7 mouse cellular contexts compared by ENCODE assay signal in genomic region chr14:75829817-75830216, GRCm38 (mm10). TPM values are rescaled to one million over a fixed set of nuclear protein-coding genes. Genes with fewer than 3 reads are reported as not detected.
A peak's percentile ranks its signal among the peaks of the same experiment; 100 is the strongest.
DNase-seq lines count a peak whose midpoint lies in the region; ATAC-seq and TF ChIP-seq lines count a peak whose summit lies in the region.
"Not testable (repeated sequence)": the region's sequence is repeated elsewhere in the genome, so short reads cannot be mapped to it uniquely, and the experiment has no call there.

No protein-coding gene starts in this region.

- not testable (repeated sequence) for H3K27me3 ChIP-seq in MEL (ENCODE audit: control insufficient read depth in 1 of 2, insufficient read depth in 2 of 2, low read length in 2 of 2); forebrain, postnatal 0 days (ENCODE audit: insufficient read depth, low read length); heart, embryonic 15.5 days; hindbrain, postnatal 0 days (ENCODE audit: insufficient read depth, low read length)
- H3K27me3 ChIP-seq in liver, embryonic 13.5 days = peaks cover 25% of the 10 kb centered on the region
- peaks cover 10% of the 10 kb centered on the region; the same call in 1 of the 2 replicates for H3K27me3 ChIP-seq in midbrain, embryonic 15.5 days (replicated peaks)

- TF ChIP-seq POLR2A in MEL (IDR thresholded peaks at IDR 0.05; ENCODE audit: control insufficient read depth in 1 of 2, insufficient read depth in 1 of 2, low read depth in 1 of 2, low read length in 2 of 2, poor library complexity in 1 of 2); embryonic fibroblast, embryonic 13.5 days (IDR thresholded peaks at IDR 0.05; ENCODE audit: low read depth, low read length): not testable (repeated sequence)

- 46% methylated on average over 14 of the region's 14 CpGs for WGBS in forebrain, postnatal 0 days
- WGBS in heart, embryonic 15.5 days = 60% methylated on average over 14 of the region's 14 CpGs
- 65% methylated on average over 14 of the region's 14 CpGs for WGBS in hindbrain, postnatal 0 days
- 58% methylated on average over 14 of the region's 14 CpGs for WGBS in liver, embryonic 13.5 days (ENCODE audit: insufficient replicate concordance)
- WGBS in midbrain, embryonic 15.5 days = 68% methylated on average over 14 of the region's 14 CpGs

- not testable (repeated sequence) for TF ChIP-seq EP300 in MEL (IDR thresholded peaks at IDR 0.05; ENCODE audit: low read depth in 1 of 2, low read length in 2 of 2)

- peak overlapping the region; percentile 74; the same call in 1 of the 2 replicates for H3K4me2 ChIP-seq in forebrain, postnatal 0 days (ENCODE audit: low read depth)
- H3K4me2 ChIP-seq in heart, embryonic 15.5 days = peak overlapping the region; percentile 67; the same call in 1 of the 2 replicates
- not testable (repeated sequence) for H3K4me2 ChIP-seq in hindbrain, postnatal 0 days (ENCODE audit: low read depth, low read length)
- peak overlapping the region; percentile 78 for H3K4me2 ChIP-seq in liver, embryonic 13.5 days
- peak overlapping the region; percentile 67; the same call in 1 of the 2 replicates for H3K4me2 ChIP-seq in midbrain, embryonic 15.5 days

- peak overlapping the region; percentile 42 to 56 for H3K4me3 ChIP-seq in MEL (ENCODE audit: control insufficient read depth in 1 of 2, insufficient read depth in 1 of 2, low read depth in 2 of 2, low read length in 2 of 2)
- H3K4me3 ChIP-seq in embryonic fibroblast, embryonic 13.5 days (ENCODE audit: insufficient read depth, low read length); forebrain, postnatal 0 days (ENCODE audit: low read depth, low read length); heart, embryonic 15.5 days; hindbrain, postnatal 0 days (ENCODE audit: low read length); midbrain, embryonic 15.5 days: not testable (repeated sequence)
- H3K4me3 ChIP-seq in liver, embryonic 13.5 days (replicated peaks) = 0 out of 2 replicates have a peak overlapping the region, but pooled peaks have one; percentile 54

- H3K27ac ChIP-seq in MEL (ENCODE audit: control insufficient read depth, low read depth, low read length) = peak overlapping the region; percentile 44
- peak overlapping the region; percentile 97 for H3K27ac ChIP-seq in embryonic fibroblast, embryonic 13.5 days (ENCODE audit: insufficient read depth, low read length)
- H3K27ac ChIP-seq in forebrain, postnatal 0 days (ENCODE audit: low read depth, low read length); liver, embryonic 13.5 days; midbrain, embryonic 15.5 days: not testable (repeated sequence)
- H3K27ac ChIP-seq in heart, embryonic 15.5 days = peak overlapping the region; percentile 59; the same call in 1 of the 2 replicates
- H3K27ac ChIP-seq in hindbrain, postnatal 0 days = peak overlapping the region; percentile 41; the same call in 1 of the 2 replicates

- not testable (repeated sequence) for TF ChIP-seq CTCF in MEL (IDR thresholded peaks at IDR 0.05 in 2 of 3, conservative IDR thresholded peaks at IDR 0.05 in 1 of 3; ENCODE audit: control insufficient read depth in 1 of 3, insufficient read depth in 1 of 3, low read depth in 2 of 3, low read length in 3 of 3, poor library complexity in 1 of 3, severe bottlenecking in 1 of 3); embryonic fibroblast, embryonic 13.5 days (IDR thresholded peaks at IDR 0.05; ENCODE audit: borderline replicate concordance, insufficient read depth, low read length); forebrain, postnatal 0 days (IDR thresholded peaks at IDR 0.05; ENCODE audit: low read depth); hindbrain, postnatal 0 days (IDR thresholded peaks at IDR 0.05; ENCODE audit: low read depth)

- H3K9ac ChIP-seq in MEL (ENCODE audit: control insufficient read depth, low read depth, low read length, poor library complexity, severe bottlenecking) = peak overlapping the region; percentile 50
- H3K9ac ChIP-seq in forebrain, postnatal 0 days; heart, embryonic 15.5 days; hindbrain, postnatal 0 days (replicated peaks; ENCODE audit: low read length); liver, embryonic 13.5 days; midbrain, embryonic 15.5 days: not testable (repeated sequence)

- peak; percentile 50 for DNase-seq in MEL (ENCODE audit: low read depth, low spot score)
- not testable (repeated sequence) for DNase-seq in forebrain, postnatal 0 days; hindbrain, postnatal 0 days (ENCODE audit: low spot score); liver, embryonic 13.5 days

- not testable (repeated sequence) for H3K9me3 ChIP-seq in MEL (replicated peaks; ENCODE audit: insufficient read depth, low read length); forebrain, postnatal 0 days (ENCODE audit: low read length); heart, embryonic 15.5 days (replicated peaks); hindbrain, postnatal 0 days (ENCODE audit: low read length); liver, embryonic 13.5 days (replicated peaks); midbrain, embryonic 15.5 days

- H3K36me3 ChIP-seq in MEL (ENCODE audit: control insufficient read depth in 1 of 2, insufficient read depth in 2 of 2, low read length in 2 of 2) = peaks cover 0 to 13% of the 10 kb centered on the region in 2 experiments; a peak in 2 of 4 replicates
- not testable (repeated sequence) for H3K36me3 ChIP-seq in forebrain, postnatal 0 days (ENCODE audit: insufficient read depth); heart, embryonic 15.5 days; hindbrain, postnatal 0 days (ENCODE audit: insufficient read depth, low read length); liver, embryonic 13.5 days; midbrain, embryonic 15.5 days (replicated peaks)

- not testable (repeated sequence) for TF ChIP-seq RAD21 in MEL (IDR thresholded peaks at IDR 0.05; ENCODE audit: low read depth, low read length)

- H3K4me1 ChIP-seq in MEL (ENCODE audit: control insufficient read depth in 1 of 2, insufficient read depth in 2 of 2, low read length in 2 of 2) = peaks cover 5 to 23% of the 10 kb centered on the region in 2 experiments; a peak in 3 of 4 replicates
- not testable (repeated sequence) for H3K4me1 ChIP-seq in embryonic fibroblast, embryonic 13.5 days (ENCODE audit: control insufficient read depth, insufficient read depth, low read length)
- H3K4me1 ChIP-seq in forebrain, postnatal 0 days (ENCODE audit: insufficient read depth) = peaks cover 14% of the 10 kb centered on the region
- H3K4me1 ChIP-seq in heart, embryonic 15.5 days (replicated peaks) = peaks cover 23% of the 10 kb centered on the region
- peaks cover 11% of the 10 kb centered on the region for H3K4me1 ChIP-seq in hindbrain, postnatal 0 days (ENCODE audit: insufficient read depth, low read length)
- peaks cover 55% of the 10 kb centered on the region for H3K4me1 ChIP-seq in liver, embryonic 13.5 days (replicated peaks)
- peaks cover 20% of the 10 kb centered on the region for H3K4me1 ChIP-seq in midbrain, embryonic 15.5 days

- not testable (repeated sequence) for ATAC-seq in forebrain, postnatal 0 days; heart, embryonic 15.5 days (replicated peaks; ENCODE audit: insufficient number of reproducible peaks, insufficient read depth, low FRiP score, low read depth); hindbrain, postnatal 0 days; liver, embryonic 13.5 days (ENCODE audit: low read depth); midbrain, embryonic 15.5 days (replicated peaks)

- H3K79me2 ChIP-seq in MEL (ENCODE audit: control insufficient read depth, insufficient read depth, low read length, poor library complexity) = not testable (repeated sequence)

RNA-seq across cellular contexts. Expression of gene Tpt1, which starts 15.1 kb away (rescaled TPM):
- 652 and 695 TPM in 2 replicates for total RNA-seq in MEL (2012; rRNA removed)
- polyA plus RNA-seq in MEL (2012; ENCODE audit: insufficient read depth in 1 of 2, insufficient read length in 2 of 2, low read depth in 1 of 2, low replicate concordance in 2 of 2, missing spikeins in 1 of 2) = 1,000 to 10,000 TPM in 1 of 2 experiments, 100 to 1,000 TPM in 1; 817 to 1,342 TPM
- 3,843 and 4,417 TPM in 2 replicates for polyA plus RNA-seq in embryonic fibroblast, embryonic 13.5 days (2011; ENCODE audit: insufficient read length, low read depth, missing spikeins)
- 738 and 1,020 TPM in 2 replicates for total RNA-seq in forebrain, postnatal 0 days (2014; rRNA removed)
- 708 and 819 TPM in 2 replicates for polyA plus RNA-seq in forebrain, postnatal 0 days (2015; fragmentation: Nextera tagmentation; extraction: Ambion mirVana)
- polyA plus RNA-seq in heart, embryonic 15.5 days (2015; fragmentation: Nextera tagmentation; extraction: Ambion mirVana) = 751 and 926 TPM in 2 replicates
- 377 and 433 TPM in 2 replicates for total RNA-seq in hindbrain, postnatal 0 days (2014; rRNA removed)
- 731 and 750 TPM in 2 replicates for polyA plus RNA-seq in hindbrain, postnatal 0 days (2015; fragmentation: Nextera tagmentation; extraction: Ambion mirVana)
- polyA plus RNA-seq in liver, embryonic 13.5 days (2015; fragmentation: Nextera tagmentation; extraction: Ambion mirVana) = 680 and 730 TPM in 2 replicates
- 613 and 619 TPM in 2 replicates for polyA plus RNA-seq in midbrain, embryonic 15.5 days (2015; fragmentation: Nextera tagmentation; extraction: Ambion mirVana)

RNA-seq across cellular contexts. Expression of gene Slc25a30, which starts 43.0 kb away (rescaled TPM):
- 20.3 and 25.9 TPM in 2 replicates for total RNA-seq in MEL (2012; rRNA removed)
- polyA plus RNA-seq in MEL (2012; ENCODE audit: insufficient read depth in 1 of 2, insufficient read length in 2 of 2, low read depth in 1 of 2, low replicate concordance in 2 of 2, missing spikeins in 1 of 2) = 10 to 100 TPM in 1 of 2 experiments, not detected in 1; 24.0 TPM
- polyA plus RNA-seq in embryonic fibroblast, embryonic 13.5 days (2011; ENCODE audit: insufficient read length, low read depth, missing spikeins) = 22.3 and 23.8 TPM in 2 replicates
- 20.1 and 27.4 TPM in 2 replicates for total RNA-seq in forebrain, postnatal 0 days (2014; rRNA removed)
- polyA plus RNA-seq in forebrain, postnatal 0 days (2015; fragmentation: Nextera tagmentation; extraction: Ambion mirVana) = 4.7 and 7.0 TPM in 2 replicates
- polyA plus RNA-seq in heart, embryonic 15.5 days (2015; fragmentation: Nextera tagmentation; extraction: Ambion mirVana) = 5.6 and 5.8 TPM in 2 replicates
- 17.4 and 27.2 TPM in 2 replicates for total RNA-seq in hindbrain, postnatal 0 days (2014; rRNA removed)
- 4.8 and 6.0 TPM in 2 replicates for polyA plus RNA-seq in hindbrain, postnatal 0 days (2015; fragmentation: Nextera tagmentation; extraction: Ambion mirVana)
- 3.3 and 3.4 TPM in 2 replicates for polyA plus RNA-seq in liver, embryonic 13.5 days (2015; fragmentation: Nextera tagmentation; extraction: Ambion mirVana)
- polyA plus RNA-seq in midbrain, embryonic 15.5 days (2015; fragmentation: Nextera tagmentation; extraction: Ambion mirVana) = 9.3 and 10.4 TPM in 2 replicates
